Mouse (Mus musculus) cerebellum, adult 8-10 months (tissue): ENCODE measurements around the gene 2310003L06Rik.

Experiments
- DNase-seq: peaks from one replicate; pipeline ENCODE4 v3.0.0; 2022

Gene 2310003L06Rik

GRCm38 (mm10) chr5:87969201-87969600 lies at the start of gene 2310003L06Rik, which contains the start of gene Gm28434:
2310003L06Rik (plus strand) TSS chr5:87969459.
Gm28434 (plus strand) TSS chr5:87969517.
- DNase-seq = no peak

DNA sequence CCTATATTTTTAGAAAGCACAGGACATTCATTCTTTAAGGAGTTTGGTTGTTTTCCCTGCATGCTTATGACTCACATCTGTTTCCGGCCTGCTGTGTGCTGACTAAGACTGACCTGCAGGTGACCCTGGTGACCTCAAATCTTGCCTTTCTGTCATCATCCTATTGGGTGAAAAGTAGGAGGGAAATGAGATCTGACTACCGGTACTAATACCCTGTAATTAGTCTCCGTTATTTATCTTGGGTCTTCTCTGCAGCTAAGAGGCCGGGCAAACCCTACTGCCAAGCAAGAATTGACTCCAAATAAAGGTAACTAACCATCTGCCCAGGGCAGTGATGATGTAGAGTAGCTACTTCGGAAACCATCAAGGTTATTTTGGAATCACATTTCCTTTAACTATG lies 43.9 kb upstream of the 2310003L06Rik start, which contains the start of gene Csn3:
Gene Csn3 (plus strand): TSS at position 208 of the 400 bp plus-strand sequence.
- no peak for DNase-seq

GRCm38 (mm10) chr5:87931603-87932002 lies 37.7 kb upstream of the 2310003L06Rik start:
- no peak for DNase-seq

- no peak for DNase-seq
Observed at GRCm38 (mm10) chr5:87940752-87941151, 28.5 kb upstream of the 2310003L06Rik start.

- no peak for DNase-seq
Observed at GRCm38 (mm10) chr5:87942515-87942914, 26.7 kb upstream of the 2310003L06Rik start.

GRCm38 (mm10) chr5:87951836-87952235 lies 17.4 kb upstream of the 2310003L06Rik start:
- DNase-seq = no peak

DNA sequence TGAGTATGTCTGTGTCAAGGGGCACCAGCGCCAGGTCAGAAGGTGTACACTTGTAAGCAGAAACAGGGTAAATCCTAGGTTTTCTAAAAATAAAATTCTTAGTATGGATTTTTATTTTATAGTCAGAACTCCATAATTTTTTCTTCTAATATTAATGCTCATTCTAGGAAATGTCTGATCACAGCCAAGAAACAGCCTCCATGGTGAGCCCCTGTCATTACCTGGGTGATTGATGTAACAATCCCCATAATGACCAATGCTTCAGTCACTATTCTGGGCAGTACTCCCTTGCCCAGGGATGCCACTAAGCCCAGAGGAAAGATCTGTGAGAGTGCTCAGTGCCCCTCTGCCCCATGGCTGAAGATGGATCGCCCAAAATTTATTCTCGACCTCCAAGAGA lies 9.9 kb downstream of the 2310003L06Rik start, which contains the start of gene Cabs1:
Gene Cabs1 (plus strand): TSS at position 301 of the 400 bp plus-strand sequence.
- no peak for DNase-seq

- no peak for DNase-seq
Observed at GRCm38 (mm10) chr5:87982468-87983214, 13.4 kb downstream of the 2310003L06Rik start.

DNA sequence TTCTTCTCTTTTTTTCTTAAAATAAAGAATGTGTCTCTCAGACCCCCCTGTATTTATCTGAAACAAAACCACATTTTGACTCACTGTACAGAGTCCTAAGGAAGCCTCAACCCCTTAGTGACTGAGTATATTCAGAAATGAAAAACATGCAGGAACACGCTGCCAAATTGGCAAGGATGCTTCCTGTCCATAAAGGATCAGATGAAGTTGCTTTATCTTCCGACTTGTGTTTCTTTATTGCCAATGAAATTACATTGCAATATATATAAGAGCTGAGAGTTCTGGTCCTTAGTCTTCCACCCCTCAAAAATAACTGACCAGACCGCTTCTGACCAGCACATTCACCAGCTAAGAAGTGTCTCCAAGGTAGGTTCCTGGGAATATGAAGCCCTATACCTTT lies 33.0 kb downstream of the 2310003L06Rik start, which contains the start of gene Smr3a:
Gene Smr3a (plus strand): TSS at position 301 of the 400 bp plus-strand sequence.
- no peak for DNase-seq

- no peak for DNase-seq
Observed at GRCm38 (mm10) chr5:88005241-88005640, 36.0 kb downstream of the 2310003L06Rik start.
